Mouse (Mus musculus): ENCODE data around the gene Hbb-bh2.

DNA sequence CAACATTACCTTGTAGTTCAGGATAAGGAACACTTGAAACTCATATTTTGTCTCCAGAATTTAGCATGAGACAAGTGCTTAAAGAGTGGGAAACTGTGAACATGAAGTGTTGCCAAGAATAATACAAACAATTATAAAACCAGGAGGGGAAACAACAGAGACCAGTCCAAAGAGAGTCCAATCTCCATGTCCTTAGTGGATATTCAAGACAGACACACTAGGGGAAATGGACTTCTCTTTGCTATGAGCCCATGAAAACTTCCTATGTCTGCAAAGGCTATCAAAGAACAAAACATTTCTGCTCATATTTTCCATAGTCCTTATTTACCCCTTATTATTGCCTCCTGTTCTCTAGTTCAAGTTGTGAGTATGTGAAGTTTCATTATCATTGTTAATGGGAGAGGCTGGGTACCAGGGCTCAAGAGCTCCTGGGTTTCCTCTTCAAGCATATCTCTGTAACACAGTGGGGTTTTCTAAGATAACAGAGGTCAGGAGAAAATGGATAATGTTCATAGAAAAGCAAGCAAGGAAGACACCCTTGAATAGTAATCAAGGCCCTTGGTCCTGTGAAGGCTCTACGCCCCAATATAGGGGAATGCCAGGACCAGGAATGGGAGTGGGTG lies 29.0 kb downstream of the Hbb-bh2 start:
- TF ChIP-seq CTCF (IDR thresholded peaks at IDR 0.05; ENCODE audit: control insufficient read depth, insufficient read depth, insufficient replicate concordance, low read depth, low read length) = no peak
- TF ChIP-seq POLR2A (IDR thresholded peaks at IDR 0.05; ENCODE audit: control insufficient read depth, low read depth, low read length) = no peak
